ENCODE assay signal across 14 mouse cellular contexts in the genomic region with DNA sequence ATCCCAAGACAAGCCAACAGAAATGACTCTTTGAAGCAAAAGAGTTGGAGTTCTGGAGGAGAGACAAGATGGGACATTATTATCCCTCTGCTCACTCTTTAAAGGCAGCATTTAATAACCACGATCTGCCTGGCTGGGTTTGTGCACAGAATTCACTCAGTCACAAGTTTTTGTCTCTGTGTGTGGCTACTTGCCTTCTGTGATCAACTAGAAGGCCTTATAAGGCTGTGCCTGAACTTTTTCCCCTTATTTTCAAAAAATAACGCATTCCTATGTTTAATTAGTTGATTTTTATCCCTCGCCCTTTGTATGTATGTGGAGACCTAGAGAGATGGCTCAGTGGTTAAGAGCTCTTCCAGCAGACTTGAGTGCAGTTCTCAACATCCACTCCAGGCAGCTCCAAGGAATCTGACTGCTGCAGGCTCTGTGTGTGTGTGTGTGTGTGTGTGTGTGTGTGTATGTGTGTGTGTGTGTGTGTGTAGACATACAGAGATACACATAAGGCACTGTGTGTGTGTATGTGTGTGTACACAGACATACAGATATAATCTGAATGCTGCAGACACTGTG. TPM values are rescaled to one million over a fixed set of nuclear protein-coding genes. Genes with fewer than 3 reads are reported as not detected.
DNase-seq lines count a peak whose midpoint lies in the region; ATAC-seq and TF ChIP-seq lines count a peak whose summit lies in the region.
"Had no signal": no experiment of that assay in that cellular context is flagged by ENCODE, and none has a peak within 500 bp of the region (broad histone marks: within the 10 kb centered on the region; RNA-seq: fewer than 3 reads in every experiment).

No protein-coding gene starts in this region.

- no peaks in the 10 kb centered on the region for H3K9me3 ChIP-seq in embryonic facial prominence, embryonic 12.5 days
- H3K9me3 ChIP-seq in embryonic facial prominence, embryonic 10.5 days, result 0 out of 2 replicates have a peak, but pooled peaks cover under 1% of the 10 kb centered on the region
- H3K9me3 ChIP-seq in heart, postnatal 0 days (replicated peaks; ENCODE audit: control insufficient read depth, low read length), result no peaks in the 10 kb centered on the region
- H3K9me3 ChIP-seq in lung, embryonic 15.5 days, result no peaks in the 10 kb centered on the region

- H3K4me2 ChIP-seq in embryonic facial prominence, embryonic 12.5 days (replicated peaks), result no peak overlapping the region
- no peak overlapping the region for H3K4me2 ChIP-seq in heart, postnatal 0 days (ENCODE audit: low read depth, low read length)
- 0 out of 2 replicates have a peak overlapping the region, but pooled peaks have one; percentile 9 for H3K4me2 ChIP-seq in lung, embryonic 15.5 days

- no peak for ATAC-seq in embryonic facial prominence, embryonic 12.5 days (ENCODE audit: insufficient number of reproducible peaks, insufficient read depth, low FRiP score, low TSS enrichment)
- no peak for ATAC-seq in heart, postnatal 0 days (ENCODE audit: insufficient read depth, low read depth)
- peak; percentile 71 for ATAC-seq in lung, embryonic 15.5 days (ENCODE audit: borderline replicate concordance, extremely low read depth, low FRiP score, low TSS enrichment)

- no peak for DNase-seq in embryonic facial prominence, embryonic 10.5 days (ENCODE audit: low spot score)
- no peak for DNase-seq in heart, postnatal 0 days (ENCODE audit: low spot score)
- no peak for DNase-seq in heart, adult 9 months (ENCODE audit: low spot score in 2 of 2)
- DNase-seq in lung, adult 18-20 months, result no peak
- DNase-seq in lung, postnatal 36 days, result peak; percentile 44
- no peak for DNase-seq in cerebellum, postnatal 25 days
- DNase-seq: right cerebral cortex, postnatal 25 days; thymus, postnatal 14 days had no signal

- H3K36me3 ChIP-seq in embryonic facial prominence, embryonic 12.5 days, result no peaks in the 10 kb centered on the region
- 0 out of 2 replicates have a peak, but pooled peaks cover 4% of the 10 kb centered on the region for H3K36me3 ChIP-seq in embryonic facial prominence, embryonic 10.5 days (replicated peaks)
- H3K36me3 ChIP-seq in heart, postnatal 0 days (replicated peaks; ENCODE audit: control insufficient read depth, insufficient read depth, low read length), result no peaks in the 10 kb centered on the region
- no peaks in the 10 kb centered on the region for H3K36me3 ChIP-seq in lung, embryonic 15.5 days

- no peak overlapping the region for H3K4me3 ChIP-seq in embryonic facial prominence, embryonic 12.5 days
- no peak overlapping the region for H3K4me3 ChIP-seq in embryonic facial prominence, embryonic 10.5 days
- no peak overlapping the region for H3K4me3 ChIP-seq in heart, postnatal 0 days (ENCODE audit: low read depth, low read length)
- H3K4me3 ChIP-seq in lung, embryonic 15.5 days, result no peak overlapping the region

- TF ChIP-seq EP300 in heart, postnatal 0 days (IDR thresholded peaks at IDR 0.05; ENCODE audit: low read depth), result no peak

- no peak overlapping the region for H3K9ac ChIP-seq in embryonic facial prominence, embryonic 12.5 days
- no peak overlapping the region for H3K9ac ChIP-seq in heart, postnatal 0 days (replicated peaks; ENCODE audit: low read depth, low read length)
- H3K9ac ChIP-seq in lung, embryonic 15.5 days, result no peak overlapping the region

- 0 out of 2 replicates have a peak overlapping the region, but pooled peaks have one; percentile 6 for H3K27ac ChIP-seq in embryonic facial prominence, embryonic 12.5 days
- no peak overlapping the region for H3K27ac ChIP-seq in embryonic facial prominence, embryonic 10.5 days (replicated peaks)
- peak overlapping the region; percentile 56 for H3K27ac ChIP-seq in heart, postnatal 0 days (ENCODE audit: low read depth)
- peak overlapping the region; percentile 80 for H3K27ac ChIP-seq in lung, embryonic 15.5 days

- H3K4me1 ChIP-seq in embryonic facial prominence, embryonic 12.5 days, result peaks cover 8% of the 10 kb centered on the region
- peaks cover 17% of the 10 kb centered on the region for H3K4me1 ChIP-seq in embryonic facial prominence, embryonic 10.5 days
- peaks cover 23% of the 10 kb centered on the region for H3K4me1 ChIP-seq in heart, postnatal 0 days (ENCODE audit: control insufficient read depth, insufficient read depth)
- peaks cover 45% of the 10 kb centered on the region for H3K4me1 ChIP-seq in lung, embryonic 15.5 days

- no peak for TF ChIP-seq CTCF in heart, postnatal 0 days (IDR thresholded peaks at IDR 0.05; ENCODE audit: low read depth)

- WGBS in embryonic facial prominence, embryonic 12.5 days, result 77% methylated on average over 3 of the region's 3 CpGs
- WGBS in embryonic facial prominence, embryonic 10.5 days, result 90% methylated on average over 3 of the region's 3 CpGs
- 53% methylated on average over 3 of the region's 3 CpGs for WGBS in heart, postnatal 0 days
- 27% methylated on average over 3 of the region's 3 CpGs for WGBS in lung, embryonic 15.5 days

- no peaks in the 10 kb centered on the region for H3K27me3 ChIP-seq in embryonic facial prominence, embryonic 12.5 days
- H3K27me3 ChIP-seq in embryonic facial prominence, embryonic 10.5 days (replicated peaks; ENCODE audit: low read depth, poor library complexity, severe bottlenecking), result no peaks in the 10 kb centered on the region
- no peaks in the 10 kb centered on the region for H3K27me3 ChIP-seq in heart, postnatal 0 days (ENCODE audit: control insufficient read depth, insufficient read depth, low read length)
- no peaks in the 10 kb centered on the region for H3K27me3 ChIP-seq in lung, embryonic 15.5 days

RNA-seq across cellular contexts. Expression of a gene that starts 37.8 kb away (rescaled TPM):
- polyA plus RNA-seq in embryonic facial prominence, embryonic 12.5 days (2016; fragmentation: Nextera tagmentation; extraction: Ambion mirVana), result 15.8 and 17.4 TPM in 2 replicates
- 18.6 and 20.8 TPM in 2 replicates for polyA plus RNA-seq in embryonic facial prominence, embryonic 10.5 days (2016; fragmentation: Nextera tagmentation; extraction: Ambion mirVana)
- 12.0 and 13.4 TPM in 2 replicates for total RNA-seq in heart, postnatal 0 days (2014; rRNA removed; ENCODE audit: low replicate concordance)
- polyA plus RNA-seq in heart, postnatal 0 days (2015; fragmentation: Nextera tagmentation; extraction: Ambion mirVana), result 5.9 and 7.3 TPM in 2 replicates
- polyA plus RNA-seq in lung, embryonic 15.5 days (2015; fragmentation: Nextera tagmentation; extraction: Ambion mirVana), result 17.1 and 20.6 TPM in 2 replicates

RNA-seq across cellular contexts. Expression of a gene that starts 56.7 kb away (rescaled TPM):
- not detected in 2 replicates for polyA plus RNA-seq in embryonic facial prominence, embryonic 12.5 days (2016; fragmentation: Nextera tagmentation; extraction: Ambion mirVana)
- polyA plus RNA-seq in embryonic facial prominence, embryonic 10.5 days (2016; fragmentation: Nextera tagmentation; extraction: Ambion mirVana), result 0.19 TPM in 1 of 2 replicates, not detected in the other
- not detected in 2 replicates for total RNA-seq in heart, postnatal 0 days (2014; rRNA removed; ENCODE audit: low replicate concordance)
- polyA plus RNA-seq in heart, postnatal 0 days (2015; fragmentation: Nextera tagmentation; extraction: Ambion mirVana), result 0.05 TPM in 1 of 2 replicates, not detected in the other
- polyA plus RNA-seq in lung, embryonic 15.5 days (2015; fragmentation: Nextera tagmentation; extraction: Ambion mirVana), result 0.60 and 0.65 TPM in 2 replicates
- total RNA-seq: adrenal gland, postnatal 25 days; heart, postnatal 4 days; liver, adult 2 months; megakaryocyte-erythroid progenitor cell, adult 5-6 weeks had no signal
- polyA plus RNA-seq: liver, adult 2 months had no signal

RNA-seq across cellular contexts. Expression of a gene that starts 56.9 kb away (rescaled TPM):
- not detected in 2 replicates for polyA plus RNA-seq in embryonic facial prominence, embryonic 12.5 days (2016; fragmentation: Nextera tagmentation; extraction: Ambion mirVana)
- not detected in 2 replicates for polyA plus RNA-seq in embryonic facial prominence, embryonic 10.5 days (2016; fragmentation: Nextera tagmentation; extraction: Ambion mirVana)
- total RNA-seq in heart, postnatal 0 days (2014; rRNA removed; ENCODE audit: low replicate concordance), result not detected in 2 replicates
- polyA plus RNA-seq in heart, postnatal 0 days (2015; fragmentation: Nextera tagmentation; extraction: Ambion mirVana), result not detected in 2 replicates
- not detected in 2 replicates for polyA plus RNA-seq in lung, embryonic 15.5 days (2015; fragmentation: Nextera tagmentation; extraction: Ambion mirVana)
- total RNA-seq: adrenal gland, postnatal 25 days; heart, postnatal 4 days; liver, adult 2 months; megakaryocyte-erythroid progenitor cell, adult 5-6 weeks had no signal
- polyA plus RNA-seq: liver, adult 2 months had no signal
